Mouse (Mus musculus) thymus, adult 2 months (tissue): ENCODE measurements around the gene Mfap2. TPM values are rescaled to one million over a fixed set of nuclear protein-coding genes. Genes with fewer than 3 reads are reported as not detected.
A peak's percentile ranks its signal among the peaks of the same experiment; 100 is the strongest.

ENCODE experiments used
- DNase-seq: peaks from one replicate; pipeline ENCODE4 v3.0.0; 2021
- H3K27ac ChIP-seq: fragments of 200-500 bp; 2 replicates; pipeline ENCODE4 v1.5.1; 2012; ENCODE audit warnings: low read length, control low read depth; ENCODE audit not compliant: control insufficient read depth, insufficient read depth
- H3K27me3 ChIP-seq: fragments of 200-500 bp; 2 replicates; pipeline ENCODE4 v1.6.1; 2012; ENCODE audit warnings: mild to moderate bottlenecking, low read length, moderate library complexity, mixed read lengths; ENCODE audit not compliant: control insufficient read depth, insufficient read depth
- H3K36me3 ChIP-seq: fragments of 200-500 bp; 2 replicates; pipeline ENCODE4 v1.6.1; 2012; ENCODE audit warnings: mild to moderate bottlenecking, low read length, moderate library complexity; ENCODE audit not compliant: control insufficient read depth, insufficient read depth
- H3K4me1 ChIP-seq: fragments of 200-500 bp; replicated peaks from 2 replicates; pipeline ENCODE4 v1.6.1; 2012; ENCODE audit warnings: low read length; ENCODE audit not compliant: control insufficient read depth, insufficient read depth
- H3K4me3 ChIP-seq: fragments of 200-500 bp; 2 replicates; pipeline ENCODE4 v1.5.1; 2012; ENCODE audit warnings: mild to moderate bottlenecking, low read length, control low read depth, moderate library complexity; ENCODE audit not compliant: control insufficient read depth, insufficient read depth
- CTCF ChIP-seq: fragments of 200-500 bp; IDR thresholded peaks from 2 replicates; pipeline ENCODE4 v1.5.1; 2012; ENCODE audit warnings: mild to moderate bottlenecking, control low read depth, low read length, moderate library complexity, borderline replicate concordance; ENCODE audit not compliant: control insufficient read depth, poor library complexity, insufficient read depth; ENCODE audit errors: extremely low read depth
- POLR2A ChIP-seq: fragments of 200-500 bp; IDR thresholded peaks from 2 replicates; pipeline ENCODE4 v1.6.1; 2012; ENCODE audit warnings: mild to moderate bottlenecking, low read length, control low read depth, moderate library complexity; ENCODE audit not compliant: control insufficient read depth, poor library complexity, insufficient read depth; ENCODE audit errors: extremely low read depth
- WGBS: fragments of 180-500 bp; shearing (Covaris S2); methylation state at CpG from one replicate; pipeline ENCODE4 v1.1.7; 2018; 5-methylcytosine and 5-hydroxymethylcytosine counted together
- polyA plus RNA-seq: library from polyadenylated mRNA; depleted of rRNA; stranded (reverse); fragments of >200 nt; gene quantifications from 2 replicates; pipeline ENCODE4 v1.2.3, GENCODE M21; 2012

Gene Mfap2
- polyA plus RNA-seq, 1 experiment: 6.1 TPM

DNA sequence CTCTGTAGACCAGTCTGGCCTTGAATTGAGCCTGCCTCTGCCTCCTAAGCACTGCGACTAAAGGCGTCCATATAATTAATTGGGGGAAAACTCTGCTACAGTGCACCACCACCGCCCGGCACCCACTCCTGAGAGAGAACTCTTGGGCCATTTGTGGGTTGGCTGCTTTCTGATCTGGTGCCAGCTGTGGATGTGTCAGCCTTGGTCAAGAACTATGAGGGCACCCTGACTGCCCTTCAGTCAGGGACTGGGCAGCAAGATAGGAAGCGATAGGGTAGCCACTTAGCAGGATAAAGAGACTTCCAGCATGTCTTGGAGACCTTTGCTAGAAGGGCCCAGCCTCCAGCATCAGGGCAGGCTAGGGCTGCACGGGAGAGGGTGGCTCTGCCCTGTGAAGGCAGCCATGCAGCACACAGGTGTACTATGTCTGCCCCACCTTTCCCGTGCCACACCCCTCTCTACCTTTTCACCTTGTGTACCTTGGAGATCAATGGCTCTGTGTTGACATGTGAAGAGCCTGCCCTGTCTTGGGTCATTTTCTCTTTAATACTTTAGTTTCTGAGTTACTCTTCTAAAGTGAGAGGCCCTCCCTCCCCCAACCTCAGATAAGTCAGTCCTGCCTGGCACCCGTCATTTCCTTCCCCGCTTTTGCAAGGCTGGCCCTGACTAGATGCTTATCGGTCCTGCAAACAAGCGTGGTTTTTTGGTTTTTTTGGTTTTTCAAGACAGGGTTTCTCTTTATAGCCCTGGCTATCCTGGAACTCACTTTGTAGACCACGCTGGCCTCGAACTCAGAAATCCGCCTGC lies 32.1 kb upstream of the Mfap2 start:
- H3K4me1 ChIP-seq: peaks cover 13% of the 10 kb centered on the region
- TF ChIP-seq POLR2A: no peak
- TF ChIP-seq CTCF: no peak
- peaks cover 29% of the 10 kb centered on the region for H3K36me3 ChIP-seq
- H3K4me3 ChIP-seq: no peak overlapping the region
- H3K27ac ChIP-seq: no peak overlapping the region
- 54% methylated on average over 14 of the region's 14 CpGs for WGBS
- no peak for DNase-seq
- H3K27me3 ChIP-seq: no peaks in the 10 kb centered on the region

GRCm38 (mm10) chr4:140981605-140982004 lies 28.6 kb upstream of the Mfap2 start:
- 100% methylated on average over 2 of the region's 2 CpGs for WGBS
- H3K27ac ChIP-seq: no peak overlapping the region
- no peak overlapping the region for H3K4me3 ChIP-seq
- no peaks in the 10 kb centered on the region for H3K27me3 ChIP-seq
- H3K36me3 ChIP-seq: peaks cover 11% of the 10 kb centered on the region
- TF ChIP-seq CTCF: no peak
- TF ChIP-seq POLR2A: no peak
- H3K4me1 ChIP-seq: peaks cover 23% of the 10 kb centered on the region
- no peak for DNase-seq

DNA sequence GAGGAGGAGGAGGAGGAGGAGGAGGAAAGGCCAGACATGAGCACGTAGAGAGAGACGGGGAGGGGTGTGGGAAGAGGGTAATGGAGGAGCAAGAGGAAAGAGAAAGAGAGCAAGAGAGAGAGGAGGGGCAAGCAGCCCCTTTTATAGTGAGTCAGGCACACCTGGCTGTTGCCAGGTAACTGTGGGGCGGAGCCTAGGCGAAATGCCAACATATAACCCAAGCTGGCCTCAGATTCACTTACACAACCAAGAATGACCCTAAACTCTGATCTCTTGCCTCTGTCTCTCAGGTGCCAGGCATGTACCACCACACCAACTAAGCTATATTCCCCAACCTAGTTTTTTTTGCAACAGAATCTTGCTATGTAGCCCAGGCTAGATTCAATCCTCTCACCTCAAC lies 27.4 kb upstream of the Mfap2 start:
- no peak for TF ChIP-seq CTCF
- TF ChIP-seq POLR2A: no peak

DNA sequence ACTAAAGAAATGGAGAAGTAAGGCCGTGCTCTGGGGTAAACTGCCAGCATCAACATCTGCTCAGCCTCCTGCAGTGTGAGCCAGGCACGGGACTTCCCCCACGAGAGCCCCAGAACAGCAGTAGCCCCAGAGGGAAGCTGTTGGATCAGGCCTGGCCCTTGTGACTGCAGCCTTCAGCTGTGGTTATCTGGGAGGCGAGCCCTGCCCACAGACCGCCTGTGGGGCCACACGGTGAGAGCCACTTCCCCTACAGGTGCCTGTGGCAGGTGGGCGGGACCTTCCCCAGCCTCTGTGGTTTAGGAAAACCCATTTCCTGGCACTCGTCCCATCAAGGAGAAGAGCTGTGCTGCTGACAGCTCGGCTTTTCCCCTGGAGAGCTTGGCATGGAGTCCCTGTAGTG lies 26.8 kb upstream of the Mfap2 start:
- 0% methylated on average over 9 of the region's 9 CpGs for WGBS
- peaks cover 11% of the 10 kb centered on the region for H3K36me3 ChIP-seq
- H3K27me3 ChIP-seq: no peaks in the 10 kb centered on the region
- no peak for TF ChIP-seq POLR2A
- 0 out of 2 replicates have a peak, but pooled peaks have one; percentile 15 for TF ChIP-seq CTCF
- H3K4me3 ChIP-seq: no peak overlapping the region
- H3K4me1 ChIP-seq: peaks cover 27% of the 10 kb centered on the region
- no peak overlapping the region for H3K27ac ChIP-seq
- peak; percentile 65 for DNase-seq

More for the DNA sequence above, 27.4 kb upstream of the Mfap2 start:
- Histone ChIP-seq H3K27me3 (no peaks in the 10 kb centered on the region), H3K27ac (peak overlapping the region; percentile 30; the same call in 1 of the 2 replicates), H3K4me1 (peaks cover 30% of the 10 kb centered on the region), H3K36me3 (peaks cover 11% of the 10 kb centered on the region), H3K4me3 (no peak overlapping the region)
- 17% methylated on average over 4 of the region's 4 CpGs for WGBS
- no peak for DNase-seq

DNA sequence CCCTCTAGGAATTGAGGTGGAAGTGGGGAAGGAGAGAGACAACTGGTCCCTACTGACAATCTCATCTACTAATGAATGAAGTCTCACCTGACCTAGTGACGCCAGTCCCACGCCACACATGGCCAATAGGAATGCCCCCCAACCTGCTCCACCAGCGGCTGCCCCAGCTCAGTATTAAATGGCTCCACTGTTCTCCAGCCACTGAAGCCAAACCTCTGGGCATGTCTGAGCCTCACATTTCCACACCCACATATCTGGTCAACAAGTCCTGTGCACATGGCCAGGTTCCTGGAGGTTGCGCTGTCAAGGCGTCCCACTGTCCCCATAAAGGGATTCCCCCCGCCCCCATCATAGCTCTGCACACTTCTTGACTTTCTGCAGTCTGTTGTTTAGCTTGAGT lies 25.7 kb upstream of the Mfap2 start:
- no peak for TF ChIP-seq CTCF
- no peak for TF ChIP-seq POLR2A

DNA sequence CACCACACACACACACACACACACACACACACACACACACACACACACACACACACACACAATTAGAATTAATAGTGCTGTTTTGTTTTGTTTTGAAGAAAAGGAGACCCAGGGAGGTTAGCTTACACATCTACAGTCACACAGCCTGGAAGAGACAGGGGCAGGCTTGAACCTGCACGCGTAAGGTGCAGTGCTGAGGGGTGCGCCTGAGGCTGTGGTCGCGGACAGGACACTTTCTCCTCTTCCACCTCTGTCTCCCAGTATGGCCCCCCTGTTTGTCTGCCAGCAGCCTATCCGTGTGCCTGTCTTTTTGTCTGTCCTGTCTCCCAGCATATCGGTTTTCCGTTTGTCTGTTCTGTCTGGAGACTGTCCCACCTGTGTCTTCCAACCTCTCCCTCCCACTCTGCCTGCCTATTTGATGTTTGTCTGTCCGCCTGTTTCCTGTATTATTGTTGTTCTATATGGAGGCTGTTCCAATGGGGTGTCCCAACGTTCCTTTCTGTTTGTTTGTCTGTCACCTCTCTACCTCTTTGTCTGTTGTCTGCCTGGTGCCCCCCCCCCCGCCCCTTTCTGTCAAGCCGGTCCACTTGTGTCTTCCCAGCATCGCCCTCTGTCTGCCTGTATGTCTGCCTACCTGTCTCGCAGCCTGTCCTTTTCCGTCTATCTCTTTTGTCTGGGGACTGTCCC lies 24.1 kb upstream of the Mfap2 start:
- Histone ChIP-seq H3K4me1 (peaks cover 40% of the 10 kb centered on the region), H3K36me3 (no peaks in the 10 kb centered on the region), H3K27ac (no peak overlapping the region), H3K4me3 (peak overlapping the region; percentile 64), H3K27me3 (no peaks in the 10 kb centered on the region)
- TF ChIP-seq POLR2A: no peak
- no peak for TF ChIP-seq CTCF
- 19% methylated on average over 15 of the region's 15 CpGs for WGBS
- no peak for DNase-seq

More for the DNA sequence above, 25.7 kb upstream of the Mfap2 start:
- DNase-seq: no peak
- WGBS: 97% methylated on average over 6 of the region's 6 CpGs
- Histone ChIP-seq H3K36me3 (peaks cover 3% of the 10 kb centered on the region), H3K4me1 (peaks cover 38% of the 10 kb centered on the region), H3K27me3 (no peaks in the 10 kb centered on the region), H3K4me3 (no peak overlapping the region), H3K27ac (no peak overlapping the region)
